Mouse (Mus musculus): Measurements from ENCODE around the gene Prcd.
A peak's percentile ranks its signal among the peaks of the same experiment; 100 is the strongest.
"Not testable (repeated sequence)": the region's sequence is repeated elsewhere in the genome, so short reads cannot be mapped to it uniquely, and the experiment has no call there.

Gene Prcd

GRCm38 (mm10) chr11:116669787-116670365 lies 16.5 kb downstream of the Prcd start:
- peak; percentile 41 for DNase-seq

GRCm38 (mm10) chr11:116670386-116670785 lies 17.1 kb downstream of the Prcd start:
- no peak for DNase-seq

- peak; percentile 98 for DNase-seq
Measured at GRCm38 (mm10) chr11:116671112-116671844, 17.9 kb downstream of the Prcd start.

- DNase-seq = no peak
Measured at GRCm38 (mm10) chr11:116671845-116672434, 18.6 kb downstream of the Prcd start.

- peak; percentile 68 for DNase-seq
Measured at GRCm38 (mm10) chr11:116672595-116672994, 19.3 kb downstream of the Prcd start.

- DNase-seq = no peak
Measured at GRCm38 (mm10) chr11:116673410-116673809, 20.1 kb downstream of the Prcd start.

GRCm38 (mm10) chr11:116674616-116675379 lies 21.5 kb downstream of the Prcd start:
- DNase-seq = no peak

GRCm38 (mm10) chr11:116675429-116675828 lies 22.1 kb downstream of the Prcd start:
- DNase-seq = not testable (repeated sequence)

- no peak for DNase-seq
Measured at GRCm38 (mm10) chr11:116676175-116676976, 23.0 kb downstream of the Prcd start.

GRCm38 (mm10) chr11:116677711-116678441 lies 24.5 kb downstream of the Prcd start:
- no peak for DNase-seq

- no peak for DNase-seq
Measured at GRCm38 (mm10) chr11:116679148-116679547, 25.8 kb downstream of the Prcd start.

GRCm38 (mm10) chr11:116680321-116681091 lies 27.2 kb downstream of the Prcd start:
- DNase-seq = no peak

GRCm38 (mm10) chr11:116681147-116681546 lies 27.8 kb downstream of the Prcd start:
- no peak for DNase-seq

- DNase-seq = no peak
Measured at GRCm38 (mm10) chr11:116682501-116683144, 29.3 kb downstream of the Prcd start.

GRCm38 (mm10) chr11:116683777-116684176 lies 30.4 kb downstream of the Prcd start:
- DNase-seq = no peak

- DNase-seq = no peak
Measured at GRCm38 (mm10) chr11:116685729-116686128, 32.4 kb downstream of the Prcd start.

GRCm38 (mm10) chr11:116687897-116688296 lies 34.6 kb downstream of the Prcd start:
- DNase-seq = no peak

GRCm38 (mm10) chr11:116689622-116690021 lies 36.3 kb downstream of the Prcd start:
- no peak for DNase-seq

GRCm38 (mm10) chr11:116690701-116691575 lies 37.6 kb downstream of the Prcd start:
- DNase-seq = no peak

Measured in liver (tissue).